Mouse (Mus musculus) spleen, embryonic (tissue): Measurements from ENCODE around the gene Atp5b.

ENCODE experiments used
- CTCF ChIA-PET: fragments of 350-600 bp; sonication (Branson Sonifier 250); formaldehyde crosslinking; loops from one replicate; lab custom pipeline; 2022; lab: Charles Lee

Gene Atp5b

DNA sequence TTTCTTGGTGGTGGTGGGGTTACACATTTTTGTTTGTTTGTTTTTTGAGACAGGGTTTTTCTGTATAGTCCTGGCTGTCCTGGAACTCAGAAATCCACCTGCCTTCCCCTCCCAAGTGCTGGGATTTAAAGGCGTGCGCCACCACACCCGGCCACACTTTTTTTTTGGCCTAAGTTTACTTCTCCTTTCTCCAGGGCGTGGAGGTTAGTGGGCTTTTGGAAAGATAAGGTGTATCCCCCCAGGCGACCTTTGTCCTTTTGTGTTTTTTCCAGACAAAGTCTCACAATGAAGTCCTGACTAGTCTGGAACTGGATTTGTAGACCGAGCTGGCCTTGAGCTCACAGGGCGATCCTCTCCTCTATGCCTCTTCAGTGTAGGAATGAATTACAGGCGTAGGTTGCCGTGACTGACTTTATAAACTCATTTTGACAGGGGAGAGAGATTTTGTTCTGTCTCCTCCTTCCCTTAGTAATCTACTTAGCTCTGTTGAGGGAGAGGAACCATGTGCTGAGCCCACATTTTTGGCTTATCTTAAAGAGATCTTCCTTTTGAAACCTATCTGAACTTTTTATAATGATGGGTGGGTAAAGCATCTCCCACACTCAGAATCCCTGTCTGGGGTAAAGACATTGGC lies 12.0 kb downstream of the Atp5b start:
- CTCF ChIA-PET: interaction anchor here (0.6 to 1.0 kb wide), 5 partner anchors 18 to 653 kb away, joined by 3 to 5 read pairs (median 4); no protein-coding TSS in a partner anchor

DNA sequence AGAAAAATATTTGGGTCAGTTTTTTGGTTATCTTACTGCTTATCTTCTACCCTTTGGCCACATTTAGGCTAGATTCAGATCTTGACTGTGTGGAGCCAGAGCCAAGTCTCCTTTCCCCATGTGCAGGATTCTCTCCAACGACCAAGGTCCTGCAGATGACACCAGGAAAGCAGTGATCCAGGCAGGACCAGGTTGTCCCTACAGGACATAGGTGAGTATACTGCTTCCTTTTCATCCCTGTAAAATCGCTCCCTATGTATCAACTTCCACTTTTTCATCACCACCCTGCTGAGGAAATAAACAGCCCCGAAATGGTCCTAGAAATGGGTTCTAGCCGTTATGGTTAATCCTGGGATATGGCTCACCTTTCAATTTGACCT lies 13.2 kb downstream of the Atp5b start:
- CTCF ChIA-PET: no interaction called here

DNA sequence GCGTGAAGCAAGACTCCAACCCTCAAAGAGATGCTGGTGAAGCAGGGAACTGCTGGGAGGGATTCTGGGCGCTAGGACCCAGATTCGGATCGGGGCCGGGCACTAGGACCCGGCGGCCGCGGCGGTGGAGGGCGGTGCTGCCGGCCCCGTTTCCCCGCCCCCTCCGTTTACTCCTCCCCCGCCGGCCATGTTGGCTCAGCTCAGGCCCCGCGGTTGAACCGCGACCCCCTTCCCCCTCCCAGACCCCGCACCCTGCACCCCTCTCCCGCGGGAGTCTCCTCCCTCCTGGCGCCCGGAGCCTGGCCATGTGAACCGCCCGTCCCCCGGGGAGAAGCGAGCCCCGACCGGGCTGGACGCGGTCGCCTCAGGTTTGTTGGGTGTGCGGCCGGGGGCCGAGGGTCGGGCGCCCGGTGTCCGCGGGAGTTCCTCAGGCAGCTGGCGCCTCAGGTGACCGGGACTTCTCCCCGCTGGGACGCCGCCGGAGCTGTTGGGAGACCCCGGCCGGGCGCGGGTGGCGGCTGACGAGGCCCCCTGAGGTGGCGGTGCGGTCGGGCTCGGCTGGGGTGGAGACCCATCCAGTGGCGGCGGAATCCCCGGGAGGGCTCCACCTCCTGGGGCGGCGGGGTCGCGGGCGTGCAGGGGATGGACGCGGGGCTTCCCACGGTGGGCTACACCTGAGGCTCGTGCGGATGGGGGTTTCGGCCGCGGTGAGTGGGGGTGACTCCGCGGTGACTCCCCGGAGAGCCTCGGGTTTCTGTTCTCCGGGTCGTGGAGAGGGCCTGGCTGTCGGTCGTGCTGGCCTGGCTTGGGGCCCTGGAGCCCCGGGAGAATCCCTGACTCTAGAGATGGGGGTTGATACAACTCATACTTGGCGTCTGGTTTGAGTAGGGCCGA lies 13.9 kb downstream of the Atp5b start:
- CTCF ChIA-PET: interaction anchor here (0.5 to 1.5 kb wide), 2 partner anchors 14 to 709 kb away, joined by 3 read pairs; partner anchors contain the start of gene Atp5b

DNA sequence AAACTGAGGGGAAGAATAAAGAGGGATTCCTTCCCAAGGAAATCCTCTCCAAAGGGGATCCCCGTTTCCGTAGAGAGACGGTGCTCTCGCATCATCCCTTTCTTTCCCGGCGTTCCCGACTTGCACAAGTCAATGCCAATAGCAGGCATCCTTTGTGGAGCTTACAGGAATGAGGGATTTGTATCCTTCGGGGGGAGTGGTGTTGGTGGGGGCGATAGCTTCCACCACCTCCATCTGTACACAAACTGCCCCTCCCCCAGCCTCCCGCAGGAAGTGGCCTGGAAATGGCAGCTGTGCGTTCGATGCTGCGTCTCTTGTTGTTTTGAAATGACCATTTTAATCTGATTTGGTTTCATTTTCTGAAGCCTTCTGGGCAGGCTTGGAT lies 14.5 kb downstream of the Atp5b start:
- CTCF ChIA-PET: interaction anchor here (1.5 kb wide), 1 partner anchor 15 kb away, joined by 3 read pairs; the partner anchor contains the start of gene Atp5b

- CTCF ChIA-PET: no interaction called here
These were observed 27.2 kb downstream of the Atp5b start for GRCm38 (mm10) chr10:128110103-128110761.

DNA sequence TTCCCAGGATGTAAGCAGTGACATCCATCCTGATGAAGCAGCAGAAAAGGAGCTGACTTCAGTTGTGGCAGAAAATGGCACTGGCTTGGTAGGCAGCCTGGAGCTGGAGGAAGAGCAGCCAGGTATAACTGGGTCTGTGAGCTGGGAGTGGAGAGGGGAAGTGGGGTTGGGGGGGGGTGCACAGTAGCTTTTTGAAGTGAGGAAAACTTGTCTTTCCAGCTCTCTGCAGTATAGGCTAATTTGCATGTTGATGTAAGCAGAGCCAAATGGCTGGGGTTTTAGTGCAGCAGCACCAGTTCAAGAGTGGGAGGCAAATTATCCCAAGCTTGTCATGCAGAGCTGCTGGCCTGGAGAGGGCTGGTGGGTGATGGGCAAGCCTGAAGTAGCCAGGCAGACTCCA lies 28.2 kb downstream of the Atp5b start:
- CTCF ChIA-PET: interaction anchor here (0.6 to 1.1 kb wide), 4 partner anchors 9 to 653 kb away, joined by 3 to 6 read pairs (median 4); no protein-coding TSS in a partner anchor

GRCm38 (mm10) chr10:128123833-128124232 lies 40.8 kb downstream of the Atp5b start:
- CTCF ChIA-PET: no interaction called here

GRCm38 (mm10) chr10:128124831-128125230 lies 41.8 kb downstream of the Atp5b start:
- CTCF ChIA-PET: no interaction called here

DNA sequence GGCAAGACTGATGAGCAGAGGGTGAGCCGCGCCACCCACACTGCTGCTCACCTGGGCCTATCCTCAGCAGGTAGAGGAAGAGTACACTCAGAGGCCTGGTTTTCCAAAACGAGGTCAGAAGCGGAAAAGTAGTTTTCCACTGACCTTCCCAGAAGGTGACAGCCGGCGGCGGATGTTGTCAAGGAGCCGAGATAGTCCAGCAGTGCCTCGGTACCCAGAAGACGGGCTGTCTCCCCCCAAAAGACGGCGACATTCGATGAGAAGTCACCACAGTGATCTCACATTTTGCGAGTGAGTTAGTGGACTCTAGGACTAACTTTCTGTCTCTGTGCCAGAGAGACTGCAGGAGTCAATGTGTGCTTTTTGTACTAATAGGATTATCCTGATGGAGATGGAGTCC lies 42.9 kb downstream of the Atp5b start:
- CTCF ChIA-PET: no interaction called here

- CTCF ChIA-PET: no interaction called here
These were observed 44.4 kb downstream of the Atp5b start for GRCm38 (mm10) chr10:128127497-128127896.

DNA sequence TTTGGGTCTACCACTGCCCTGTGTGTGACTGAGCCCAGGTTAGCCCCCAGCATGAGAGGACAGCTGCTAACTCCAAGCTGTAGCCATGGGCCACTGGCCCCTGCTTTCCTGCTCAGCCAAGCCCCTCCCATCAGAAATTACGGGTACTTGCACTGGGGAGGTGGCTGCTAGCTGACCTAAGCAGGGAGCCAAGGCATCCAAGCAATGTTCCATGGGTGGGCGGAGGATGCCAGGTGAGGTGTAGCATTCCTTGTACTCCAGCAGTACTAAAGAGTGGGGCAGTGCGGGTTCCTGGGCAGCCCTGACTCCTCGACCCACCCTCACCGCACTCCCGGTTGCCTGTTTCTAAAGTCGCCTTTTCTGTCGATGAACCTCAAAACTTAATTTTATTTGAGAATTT lies 45.1 kb downstream of the Atp5b start:
- CTCF ChIA-PET: no interaction called here

DNA sequence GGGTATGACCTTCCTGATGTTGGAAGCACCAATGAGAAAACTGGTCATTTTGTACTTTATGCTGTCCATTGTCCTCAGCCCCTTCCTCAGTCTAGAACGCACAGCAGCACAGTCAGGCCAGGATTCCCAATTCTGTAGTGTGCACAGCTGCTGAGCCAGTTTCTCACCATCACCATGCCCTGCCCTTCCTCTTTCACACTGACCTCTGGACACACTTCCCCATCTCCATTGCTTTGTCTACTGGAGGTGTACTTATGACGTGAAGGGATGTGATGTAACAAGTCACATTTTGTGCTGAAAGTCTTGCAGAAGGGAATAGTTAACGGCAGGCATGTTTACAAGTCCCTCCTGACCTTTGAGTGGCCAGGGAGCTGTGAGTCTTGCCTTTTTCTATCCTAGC lies 48.2 kb downstream of the Atp5b start:
- CTCF ChIA-PET: no interaction called here

GRCm38 (mm10) chr10:128131812-128132211 lies 48.7 kb downstream of the Atp5b start:
- CTCF ChIA-PET: no interaction called here

GRCm38 (mm10) chr10:128133650-128134332 lies 50.7 kb downstream of the Atp5b start:
- CTCF ChIA-PET: no interaction called here

GRCm38 (mm10) chr10:128135374-128135773 lies 52.3 kb downstream of the Atp5b start:
- CTCF ChIA-PET: no interaction called here
